Mouse (Mus musculus) spleen, adult 2 months (tissue): ENCODE data around the gene Kdm1b.

Source experiments
- CTCF ChIP-seq: fragments of 200-500 bp; IDR thresholded peaks from 2 replicates; pipeline ENCODE4 v1.5.1; 2011; ENCODE audit warnings: mild to moderate bottlenecking, inconsistent platforms; ENCODE audit not compliant: insufficient read depth, insufficient read length, insufficient replicate concordance; ENCODE audit errors: extremely low read depth
- POLR2A ChIP-seq: fragments of 200-500 bp; IDR thresholded peaks from 2 replicates; pipeline ENCODE4 v1.6.1; 2011; ENCODE audit warnings: low read depth, low read length, inconsistent platforms

- TF ChIP-seq CTCF (no peak), POLR2A (no peak)
These were observed 60.8 kb downstream of the Kdm1b start for GRCm38 (mm10) chr13:47104146-47104545.
